Mouse (Mus musculus) midbrain, embryonic 16.5 days (tissue): ENCODE data around the gene Pigx. TPM values are rescaled to one million over a fixed set of nuclear protein-coding genes. Genes with fewer than 3 reads are reported as not detected.

Experiments used
- ATAC-seq: fragments of 200-750 bp; cut with Nextera tagmentation; 2 replicates; pipeline ENCODE4 v1.8.0; 2017; ENCODE audit warnings: moderate TSS enrichment
- H3K27ac ChIP-seq: fragments of 300-500 bp; sonication (generic); 2 replicates; pipeline ENCODE4 v1.5.1; 2014; ENCODE audit warnings: mild to moderate bottlenecking, low read length, mixed read lengths
- H3K27me3 ChIP-seq: fragments of 300-500 bp; sonication (generic); 2 replicates; pipeline ENCODE4 v1.6.1; 2014; ENCODE audit warnings: low read depth, low read length, mixed read lengths; ENCODE audit not compliant: control insufficient read depth, insufficient read depth
- H3K36me3 ChIP-seq: fragments of 300-500 bp; sonication (generic); 2 replicates; pipeline ENCODE4 v1.6.1; 2014; ENCODE audit warnings: mild to moderate bottlenecking, low read length, moderate library complexity, mixed read lengths; ENCODE audit not compliant: control insufficient read depth, insufficient read depth
- H3K4me1 ChIP-seq: fragments of 300-500 bp; sonication (generic); 2 replicates; pipeline ENCODE4 v1.6.1; 2014; ENCODE audit warnings: mild to moderate bottlenecking, low read length, mixed read lengths; ENCODE audit not compliant: control insufficient read depth, insufficient read depth
- H3K4me2 ChIP-seq: fragments of 300-500 bp; sonication (generic); 2 replicates; pipeline ENCODE4 v1.6.1; 2014; ENCODE audit warnings: mild to moderate bottlenecking, low read length, mixed read lengths
- H3K4me3 ChIP-seq: fragments of 300-500 bp; sonication (generic); 2 replicates; pipeline ENCODE4 v1.5.1; 2014; ENCODE audit warnings: low read depth, mild to moderate bottlenecking, low read length, moderate library complexity, mixed read lengths
- H3K9ac ChIP-seq: fragments of 300-500 bp; sonication (generic); 2 replicates; pipeline ENCODE4 v1.6.1; 2014; ENCODE audit warnings: low read depth, low read length, mixed read lengths
- H3K9me3 ChIP-seq: fragments of 300-500 bp; sonication (generic); replicated peaks from 2 replicates; pipeline ENCODE4 v1.6.1; 2014; ENCODE audit warnings: mild to moderate bottlenecking, low read length, mixed read lengths; ENCODE audit not compliant: control insufficient read depth, poor library complexity, severe bottlenecking
- WGBS: fragments of 180-500 bp; shearing (Covaris S2); extraction: QIAGEN DNeasy Blood & Tissue Kit; methylation state at CpG from one replicate; pipeline ENCODE4 v1.1.7; 2014; 5-methylcytosine and 5-hydroxymethylcytosine counted together
- polyA plus RNA-seq: library from polyadenylated mRNA; unstranded; fragments of >200 nt; fragmentation: Nextera tagmentation; extraction: Ambion mirVana; gene quantifications from 2 replicates; pipeline ENCODE4 v1.2.1, GENCODE M21; 2015

Pigx gene
- polyA plus RNA-seq, 1 experiment from 2014 or later = 104 TPM

GRCm38 (mm10) chr16:32042367-32042766, 57.2 kb downstream of the Pigx start:
- no peaks in the 10 kb centered on the region for H3K9me3 ChIP-seq
- 88% methylated on average over 4 of the region's 4 CpGs for WGBS
- no peaks in the 10 kb centered on the region for H3K27me3 ChIP-seq
- H3K36me3 ChIP-seq = peaks cover 34% of the 10 kb centered on the region
- H3K9ac ChIP-seq = no peak overlapping the region
- no peak overlapping the region for H3K4me2 ChIP-seq
- no peaks in the 10 kb centered on the region for H3K4me1 ChIP-seq
- H3K27ac ChIP-seq = no peak overlapping the region
- no peak overlapping the region for H3K4me3 ChIP-seq
- no peak for ATAC-seq

Other genes with a start within 250 kb of the Pigx start
- 0.07 and 0.28 TPM in 2 replicates for gene Meltf, start 220.9 kb downstream of the Pigx start, polyA plus RNA-seq
- gene Pigz, start 165.9 kb downstream of the Pigx start, polyA plus RNA-seq = 2.7 and 3.5 TPM in 2 replicates
- gene 0610012G03Rik, start 151.2 kb downstream of the Pigx start, polyA plus RNA-seq = 114 and 117 TPM in 2 replicates
- 103 and 105 TPM in 2 replicates for gene Ncbp2, start 151.2 kb downstream of the Pigx start, polyA plus RNA-seq
- gene Senp5, start 96.5 kb downstream of the Pigx start, polyA plus RNA-seq = 15.3 and 16.7 TPM in 2 replicates
- 37.5 and 40.4 TPM in 2 replicates for gene Pak2, start 20.4 kb downstream of the Pigx start, polyA plus RNA-seq
- gene Cep19, start 60 bp upstream of the Pigx start, polyA plus RNA-seq = 49.1 and 51.6 TPM in 2 replicates
- 6.7 and 6.8 TPM in 2 replicates for gene Nrros, start 65.9 kb upstream of the Pigx start, polyA plus RNA-seq
- not detected in 2 replicates for gene Bex6, start 80.1 kb upstream of the Pigx start, polyA plus RNA-seq
- gene Fbxo45, start 147.4 kb upstream of the Pigx start, polyA plus RNA-seq = 5.9 and 8.2 TPM in 2 replicates
- 13.8 and 16.0 TPM in 2 replicates for gene Wdr53, start 147.5 kb upstream of the Pigx start, polyA plus RNA-seq
- gene Smco1, start 171.7 kb upstream of the Pigx start, polyA plus RNA-seq = not detected in 2 replicates
- gene Rnf168, start 177.7 kb upstream of the Pigx start, polyA plus RNA-seq = 24.2 and 25.9 TPM in 2 replicates
- gene Ubxn7, start 232.5 kb upstream of the Pigx start, polyA plus RNA-seq = 21.1 and 23.7 TPM in 2 replicates